ENCODE assay signal across 1 mouse cellular context in genomic region chr10:24629086-24629720, GRCm38 (mm10).
A peak's percentile ranks its signal among the peaks of the same experiment; 100 is the strongest.
TF ChIP-seq lines count a peak whose summit lies in the region.

No protein-coding gene starts in this region.

TF ChIP-seq in MEL, 35 proteins besides CTCF, POLR2A, EP300 and RAD21 (continued from another document):
- TF ChIP-seq MEF2A (IDR thresholded peaks at IDR 0.05; ENCODE audit: extremely low read depth, insufficient replicate concordance, low read depth, low read length, poor library complexity, severe bottlenecking) (no peak), ZC3H11A (IDR thresholded peaks at IDR 0.05; ENCODE audit: low read depth, low read length) (no peak), MYB (IDR thresholded peaks at IDR 0.05; ENCODE audit: low read depth, low read length) (no peak), ETS1 (IDR thresholded peaks at IDR 0.05; ENCODE audit: low read depth, low read length) (peak; percentile 24; the same call in 1 of the 2 replicates), JUND (IDR thresholded peaks at IDR 0.05; ENCODE audit: low read depth, low read length) (no peak), POLR2AphosphoS2 (IDR thresholded peaks at IDR 0.05; ENCODE audit: low read length) (no peak), KAT2A (conservative IDR thresholded peaks at IDR 0.05; ENCODE audit: low read depth, low read length) (no peak), MYC (IDR thresholded peaks at IDR 0.05; ENCODE audit: low read depth, low read length) (peak; percentile 13; the same call in 1 of the 2 replicates), GATA1 (IDR thresholded peaks at IDR 0.05; ENCODE audit: low read depth, low read length) (no peak; the same call in 1 of the 2 replicates), POLR2AphosphoS5 (IDR thresholded peaks at IDR 0.05; ENCODE audit: borderline replicate concordance, low read depth, low read length) (no peak)
